Mouse (Mus musculus) heart, embryonic 11.5 days (tissue): Measurements from ENCODE around the gene Scarf1. TPM values are rescaled to one million over a fixed set of nuclear protein-coding genes. Genes with fewer than 3 reads are reported as not detected.
A peak's percentile ranks its signal among the peaks of the same experiment; 100 is the strongest.

Experiments
- ATAC-seq: fragments of 200-750 bp; cut with Nextera tagmentation; replicated peaks from 2 replicates; pipeline ENCODE4 v1.8.0; 2017; ENCODE audit warnings: moderate library complexity; ENCODE audit not compliant: insufficient number of reproducible peaks, low FRiP score, low TSS enrichment
- H3K27ac ChIP-seq: fragments of 300-500 bp; sonication (generic); 2 replicates; pipeline ENCODE4 v1.5.1; 2014; ENCODE audit warnings: mild to moderate bottlenecking, low read depth, low read length
- H3K27me3 ChIP-seq: fragments of 300-500 bp; sonication (generic); 2 replicates; pipeline ENCODE4 v1.6.1; 2014; ENCODE audit warnings: mild to moderate bottlenecking, low read length, mixed read lengths; ENCODE audit not compliant: control insufficient read depth, insufficient read depth
- H3K36me3 ChIP-seq: fragments of 300-500 bp; sonication (generic); 2 replicates; pipeline ENCODE4 v1.6.1; 2014; ENCODE audit warnings: mild to moderate bottlenecking, low read length, moderate library complexity, mixed read lengths; ENCODE audit not compliant: control insufficient read depth, insufficient read depth
- H3K4me1 ChIP-seq: fragments of 300-500 bp; sonication (generic); 2 replicates; pipeline ENCODE4 v1.6.1; 2014; ENCODE audit warnings: low read length; ENCODE audit not compliant: control insufficient read depth, insufficient read depth
- H3K4me2 ChIP-seq: fragments of 300-500 bp; sonication (generic); 2 replicates; pipeline ENCODE4 v1.6.1; 2014; ENCODE audit warnings: mild to moderate bottlenecking, moderate library complexity
- H3K4me3 ChIP-seq: fragments of 300-500 bp; sonication (generic); 2 replicates; pipeline ENCODE4 v1.5.1; 2014; ENCODE audit warnings: low read depth, low read length
- H3K9ac ChIP-seq: fragments of 300-500 bp; sonication (generic); 2 replicates; pipeline ENCODE4 v1.6.1; 2014; ENCODE audit warnings: mild to moderate bottlenecking, low read depth, low read length, moderate library complexity
- H3K9me3 ChIP-seq: fragments of 300-500 bp; sonication (generic); replicated peaks from 2 replicates; pipeline ENCODE4 v1.6.1; 2016; ENCODE audit warnings: low read length; ENCODE audit not compliant: control insufficient read depth
- WGBS: fragments of 180-500 bp; shearing (Covaris S2); extraction: QIAGEN DNeasy Blood & Tissue Kit; methylation state at CpG from one replicate; pipeline ENCODE4 v1.1.7; 2014; ENCODE audit not compliant: insufficient replicate concordance; 5-methylcytosine and 5-hydroxymethylcytosine counted together
- polyA plus RNA-seq: library from polyadenylated mRNA; unstranded; fragments of >200 nt; fragmentation: Nextera tagmentation; extraction: Ambion mirVana; gene quantifications from 2 replicates; pipeline ENCODE4 v1.2.1, GENCODE M21; 2014

Scarf1 gene
- polyA plus RNA-seq, 1 experiment from 2014 or later, result 7.6 TPM

DNA sequence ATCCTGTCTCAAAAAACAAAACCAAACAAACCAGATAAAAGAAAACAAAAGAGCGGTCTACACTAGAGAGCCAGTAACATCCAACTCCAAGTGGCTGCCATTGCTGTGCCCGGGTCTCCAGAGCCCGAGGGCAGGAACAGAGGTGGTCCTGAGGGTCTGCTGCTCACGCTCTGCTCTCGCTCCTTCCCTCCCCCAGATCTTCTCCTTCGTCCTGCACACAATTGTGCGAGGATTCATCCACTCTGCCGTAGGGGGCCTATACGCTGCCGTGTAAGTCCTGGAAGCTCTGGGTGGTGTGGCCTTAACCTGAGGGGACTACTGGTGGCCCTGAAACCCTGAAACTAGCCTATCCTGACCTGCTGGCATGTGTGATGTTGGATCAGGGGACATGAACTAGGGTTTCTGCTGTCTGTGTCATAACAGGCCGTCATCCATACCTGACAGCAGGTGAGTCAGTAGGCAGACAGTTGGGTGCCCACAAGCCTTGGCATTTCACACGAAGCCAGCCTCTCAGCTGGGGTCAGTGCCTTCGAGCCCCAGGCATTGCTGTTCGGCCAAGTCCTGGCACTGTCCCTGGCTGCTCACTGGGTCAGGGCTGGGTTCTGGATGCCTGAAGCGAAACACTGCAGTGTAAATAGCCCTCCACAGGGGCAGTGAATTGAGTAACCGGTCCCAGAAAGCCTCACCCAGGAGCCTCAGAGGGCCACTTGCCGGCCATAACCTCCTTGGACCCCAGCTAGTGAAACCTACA lies 57.2 kb downstream of the Scarf1 start:
- Histone ChIP-seq H3K36me3 (no peaks in the 10 kb centered on the region), H3K4me1 (peaks cover 32% of the 10 kb centered on the region), H3K9me3 (no peaks in the 10 kb centered on the region), H3K4me2 (no peak overlapping the region), H3K27ac (no peak overlapping the region), H3K4me3 (no peak overlapping the region), H3K9ac (no peak overlapping the region), H3K27me3 (peaks cover 27% of the 10 kb centered on the region)
- WGBS, result 88% methylated on average over 17 of the region's 17 CpGs
- ATAC-seq, result no peak

GRCm38 (mm10) chr11:75571126-75571990 lies 58.0 kb downstream of the Scarf1 start:
- no peak overlapping the region for H3K4me3 ChIP-seq
- peaks cover 25% of the 10 kb centered on the region for H3K4me1 ChIP-seq
- H3K27me3 ChIP-seq, result peaks cover 27% of the 10 kb centered on the region
- 63% methylated on average over 12 of the region's 14 CpGs for WGBS
- H3K4me2 ChIP-seq, result no peak overlapping the region
- no peaks in the 10 kb centered on the region for H3K9me3 ChIP-seq
- ATAC-seq, result no peak
- no peaks in the 10 kb centered on the region for H3K36me3 ChIP-seq
- H3K27ac ChIP-seq, result no peak overlapping the region
- H3K9ac ChIP-seq, result no peak overlapping the region

- H3K4me3 ChIP-seq, result no peak overlapping the region
- no peak overlapping the region; the same call in 1 of the 2 replicates for H3K9ac ChIP-seq
- H3K4me2 ChIP-seq, result no peak overlapping the region
- H3K27ac ChIP-seq, result no peak overlapping the region; the same call in 1 of the 2 replicates
- no peaks in the 10 kb centered on the region for H3K36me3 ChIP-seq
- peaks cover 16% of the 10 kb centered on the region for H3K4me1 ChIP-seq
- peaks cover 27% of the 10 kb centered on the region for H3K27me3 ChIP-seq
- WGBS, result 24% methylated on average over 10 of the region's 10 CpGs
- no peak for ATAC-seq
- H3K9me3 ChIP-seq, result no peaks in the 10 kb centered on the region
These were observed 59.0 kb downstream of the Scarf1 start for GRCm38 (mm10) chr11:75572301-75572791.

DNA sequence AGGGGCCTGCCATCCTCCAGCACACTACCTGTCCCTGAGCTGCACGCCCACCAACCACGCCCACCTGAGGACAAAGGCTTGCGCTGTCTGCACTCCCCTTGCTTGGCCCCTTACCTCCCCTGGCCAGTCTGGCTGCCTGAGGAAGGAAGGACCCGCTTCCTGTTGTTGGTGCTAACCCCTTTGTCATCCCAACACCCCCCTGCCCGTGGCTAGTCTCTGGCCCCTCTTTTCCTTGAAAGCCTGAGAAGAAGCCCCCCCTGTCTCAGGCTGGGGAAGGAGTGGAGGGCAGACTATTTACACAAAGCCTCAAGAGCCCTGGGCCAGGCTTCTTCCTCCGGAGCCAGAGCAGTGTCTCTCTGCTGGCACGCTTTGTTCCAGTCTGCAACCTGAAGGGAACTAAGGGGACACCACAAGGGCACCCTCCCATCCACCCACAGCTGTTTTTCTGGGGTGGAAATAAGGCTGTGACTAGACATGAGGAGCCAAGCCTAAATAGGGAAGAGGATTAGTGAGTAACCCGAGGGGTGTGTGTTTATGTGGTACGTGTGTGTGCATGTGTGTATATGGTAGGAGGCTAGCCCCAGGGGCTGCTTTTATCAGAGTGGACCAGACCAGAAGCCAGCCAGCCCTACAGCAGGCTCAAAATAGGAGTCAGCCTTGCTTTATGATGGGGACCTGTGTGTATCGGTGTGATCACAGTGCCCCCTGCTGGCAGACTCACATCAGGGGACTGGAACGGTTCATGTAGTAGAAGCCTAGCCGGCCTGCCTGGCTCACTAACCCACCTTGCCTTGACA lies 59.7 kb downstream of the Scarf1 start:
- H3K4me2 ChIP-seq, result peak overlapping the region; percentile 25; the same call in 1 of the 2 replicates
- WGBS, result 14% methylated on average over 12 of the region's 12 CpGs
- no peaks in the 10 kb centered on the region for H3K36me3 ChIP-seq
- H3K9ac ChIP-seq, result peak overlapping the region; percentile 52; the same call in 1 of the 2 replicates
- H3K27ac ChIP-seq, result peak overlapping the region; percentile 57; the same call in 1 of the 2 replicates
- peak; percentile 68; the same call in 1 of the 2 replicates for ATAC-seq
- H3K4me3 ChIP-seq, result no peak overlapping the region
- H3K27me3 ChIP-seq, result peaks cover 27% of the 10 kb centered on the region
- no peaks in the 10 kb centered on the region for H3K9me3 ChIP-seq
- H3K4me1 ChIP-seq, result peaks cover 14% of the 10 kb centered on the region

DNA sequence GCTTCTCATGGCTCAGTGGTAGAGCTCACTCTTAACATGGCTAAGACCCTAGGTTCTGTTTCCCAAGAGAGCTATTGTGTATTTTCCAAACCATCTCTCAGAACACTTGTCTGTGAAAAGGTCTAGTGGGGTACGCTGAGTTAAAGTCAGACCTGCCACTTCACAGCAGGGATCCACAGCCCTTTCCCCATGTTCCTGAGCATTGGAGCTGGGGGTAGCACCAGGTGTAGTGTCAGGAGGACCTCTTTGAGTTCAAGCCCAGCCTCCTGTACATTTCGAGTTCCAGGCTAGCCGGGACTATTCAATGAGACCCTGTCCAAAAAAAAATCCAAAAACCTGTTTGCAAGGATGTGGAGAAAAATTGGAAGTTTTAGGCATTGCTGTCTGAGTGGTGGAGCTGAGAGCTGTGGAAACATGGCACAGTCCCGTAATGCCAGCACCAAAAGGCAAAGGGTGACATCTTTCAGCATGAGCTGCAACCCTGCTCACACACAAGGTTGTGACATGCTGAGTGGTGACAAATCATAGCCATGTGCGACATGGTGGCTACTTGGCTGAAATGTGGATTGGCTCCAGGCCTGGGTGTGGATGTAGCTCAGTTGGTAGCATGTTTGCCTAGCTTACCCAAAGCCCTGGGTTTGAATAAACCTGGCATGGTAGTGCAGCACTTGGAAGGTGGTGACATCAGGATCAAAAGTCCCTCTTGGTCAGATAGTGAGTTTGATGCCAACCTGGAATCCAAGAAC lies 61.2 kb downstream of the Scarf1 start:
- Histone ChIP-seq H3K27ac (no peak overlapping the region), H3K27me3 (peaks cover 19% of the 10 kb centered on the region), H3K9ac (no peak overlapping the region), H3K9me3 (no peaks in the 10 kb centered on the region), H3K4me1 (peaks cover 14% of the 10 kb centered on the region), H3K36me3 (no peaks in the 10 kb centered on the region), H3K4me3 (no peak overlapping the region), H3K4me2 (no peak overlapping the region)
- ATAC-seq, result no peak
- WGBS, result 70% methylated on average over 5 of the region's 5 CpGs

DNA sequence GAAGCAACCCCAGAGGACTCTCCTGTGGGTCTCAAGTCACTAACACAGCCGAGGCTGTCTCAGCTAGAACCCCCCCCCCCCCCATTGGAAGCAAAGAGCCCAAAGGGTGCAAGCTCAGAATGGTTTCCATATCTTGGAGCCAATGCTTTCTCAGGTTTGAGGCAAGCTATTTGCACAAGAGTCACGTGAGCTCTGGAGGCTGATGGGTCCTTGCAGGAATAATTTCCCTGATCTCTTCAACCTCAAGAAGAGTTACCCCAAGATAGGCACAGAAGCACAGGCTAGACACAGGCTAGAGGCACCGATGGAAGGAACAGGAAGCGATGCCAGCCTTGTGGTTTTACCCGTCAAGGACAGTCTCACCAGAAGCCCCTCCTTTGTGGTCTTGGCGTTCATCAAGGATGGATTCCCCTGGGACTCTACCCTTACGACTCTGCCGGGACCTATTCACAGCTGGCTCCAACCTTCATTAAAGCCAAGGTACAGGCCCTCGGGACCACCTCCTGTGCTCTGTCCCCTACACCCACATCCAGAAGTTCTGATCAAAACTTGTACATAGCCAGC lies 62.3 kb downstream of the Scarf1 start:
- no peak for ATAC-seq
- H3K27me3 ChIP-seq, result peaks cover 18% of the 10 kb centered on the region
- H3K4me2 ChIP-seq, result no peak overlapping the region
- WGBS, result 71% methylated on average over 9 of the region's 9 CpGs
- no peak overlapping the region for H3K4me3 ChIP-seq
- H3K9me3 ChIP-seq, result no peaks in the 10 kb centered on the region
- H3K36me3 ChIP-seq, result no peaks in the 10 kb centered on the region
- H3K9ac ChIP-seq, result no peak overlapping the region
- H3K27ac ChIP-seq, result no peak overlapping the region
- peaks cover 14% of the 10 kb centered on the region for H3K4me1 ChIP-seq
